ENCODE assay signal across 17 mouse cellular contexts in genomic region chr2:78724416-78724815, GRCm38 (mm10).
"Had no signal": no experiment of that assay in that cellular context is flagged by ENCODE, and none has a peak within 500 bp of the region (broad histone marks: within the 10 kb centered on the region; RNA-seq: fewer than 3 reads in every experiment).

No protein-coding gene starts in this region.

- H3K27me3 ChIP-seq: kidney, embryonic 15.5 days; limb, embryonic 12.5 days; limb, embryonic 15.5 days; liver, embryonic 12.5 days had no signal

- H3K9ac ChIP-seq: kidney, embryonic 15.5 days; limb, embryonic 12.5 days; limb, embryonic 15.5 days; liver, embryonic 12.5 days; liver, embryonic 15.5 days had no signal

- H3K27ac ChIP-seq: kidney, embryonic 15.5 days; limb, embryonic 12.5 days; limb, embryonic 15.5 days; liver, embryonic 12.5 days; liver, embryonic 15.5 days had no signal

- ATAC-seq: liver, embryonic 12.5 days had no signal

- H3K4me2 ChIP-seq: kidney, embryonic 15.5 days; limb, embryonic 12.5 days; limb, embryonic 15.5 days; liver, embryonic 12.5 days; liver, embryonic 15.5 days; midbrain, embryonic 11.5 days had no signal

- H3K36me3 ChIP-seq: kidney, embryonic 15.5 days; limb, embryonic 12.5 days; limb, embryonic 15.5 days; liver, embryonic 12.5 days; liver, embryonic 15.5 days had no signal

- DNase-seq: kidney, adult 11 months; kidney, adult 8-10 months; kidney, postnatal 10 days; kidney, postnatal 36 days; left cerebral cortex, postnatal 4 days; lung, adult 18-20 months; lung, postnatal 14 days; lung, postnatal 4 days; midbrain, embryonic 14.5 days; thymus, adult 18-20 months; thymus, postnatal 36 days had no signal

- H3K4me3 ChIP-seq: kidney, embryonic 15.5 days; limb, embryonic 12.5 days; limb, embryonic 15.5 days; liver, embryonic 12.5 days; liver, embryonic 15.5 days had no signal

- H3K4me1 ChIP-seq: kidney, embryonic 15.5 days; limb, embryonic 12.5 days; limb, embryonic 15.5 days had no signal

- H3K9me3 ChIP-seq: kidney, embryonic 15.5 days; limb, embryonic 12.5 days; limb, embryonic 15.5 days; liver, embryonic 12.5 days; liver, embryonic 15.5 days had no signal
